Mouse (Mus musculus) lung, postnatal 0 days (tissue): ENCODE results near the gene 9030612E09Rik. TPM values are rescaled to one million over a fixed set of nuclear protein-coding genes. Genes with fewer than 3 reads are reported as not detected.
A peak's percentile ranks its signal among the peaks of the same experiment; 100 is the strongest.

Source experiments
- ATAC-seq: fragments of 200-750 bp; cut with Nextera tagmentation; 2 replicates; pipeline ENCODE4 v1.8.0; 2017; ENCODE audit warnings: moderate library complexity
- DNase-seq: peaks from one replicate; pipeline ENCODE4 v3.0.0-alpha.2; 2016; ENCODE audit warnings: low spot score
- H3K27ac ChIP-seq: fragments of 300-500 bp; sonication (generic); 2 replicates; pipeline ENCODE4 v1.5.1; 2014; ENCODE audit warnings: antibody characterized with exemption, mild to moderate bottlenecking, low read length, mixed read lengths
- H3K27me3 ChIP-seq: fragments of 300-500 bp; sonication (generic); replicated peaks from 2 replicates; pipeline ENCODE4 v1.6.1; 2014; ENCODE audit warnings: low read length, mixed read lengths; ENCODE audit not compliant: insufficient read depth
- H3K36me3 ChIP-seq: fragments of 300-500 bp; sonication (generic); 2 replicates; pipeline ENCODE4 v1.6.1; 2014; ENCODE audit warnings: low read length, mixed read lengths; ENCODE audit not compliant: insufficient read depth
- H3K4me1 ChIP-seq: fragments of 300-500 bp; sonication (generic); 2 replicates; pipeline ENCODE4 v1.6.1; 2014; ENCODE audit warnings: antibody characterized with exemption, low read depth, low read length, mixed read lengths; ENCODE audit not compliant: insufficient read depth
- H3K4me2 ChIP-seq: fragments of 300-500 bp; sonication (generic); replicated peaks from 2 replicates; pipeline ENCODE4 v1.6.1; 2014; ENCODE audit warnings: low read depth, mild to moderate bottlenecking, low read length, moderate library complexity, mixed read lengths
- H3K4me3 ChIP-seq: fragments of 300-500 bp; sonication (generic); 2 replicates; pipeline ENCODE4 v1.5.1; 2014; ENCODE audit warnings: low read depth, low read length
- H3K9ac ChIP-seq: fragments of 300-500 bp; sonication (generic); replicated peaks from 2 replicates; pipeline ENCODE4 v1.6.1; 2014; ENCODE audit warnings: low read depth, mild to moderate bottlenecking
- H3K9me3 ChIP-seq: fragments of 300-500 bp; sonication (generic); 2 replicates; pipeline ENCODE4 v1.6.1; 2016; ENCODE audit warnings: low read length, mixed read lengths
- CTCF ChIP-seq: IDR thresholded peaks from 2 replicates; pipeline ENCODE4 v1.5.1; 2016; ENCODE audit warnings: antibody characterized with exemption, mild to moderate bottlenecking
- EP300 ChIP-seq: IDR thresholded peaks from 2 replicates; pipeline ENCODE4 v1.6.1; 2016; ENCODE audit warnings: antibody characterized with exemption, mild to moderate bottlenecking, control low read depth
- WGBS: fragments of 180-500 bp; shearing (Covaris S2); extraction: QIAGEN DNeasy Blood & Tissue Kit; methylation state at CpG from one replicate; pipeline ENCODE4 v1.1.7; 2014; 5-methylcytosine and 5-hydroxymethylcytosine counted together
- polyA plus RNA-seq: library from polyadenylated mRNA; unstranded; fragments of >200 nt; fragmentation: Nextera tagmentation; extraction: Ambion mirVana; gene quantifications from 2 replicates; pipeline ENCODE4 v1.2.1, GENCODE M21; 2015

The 9030612E09Rik gene
- polyA plus RNA-seq, 1 experiment from 2014 or later = 0.16 TPM

DNA sequence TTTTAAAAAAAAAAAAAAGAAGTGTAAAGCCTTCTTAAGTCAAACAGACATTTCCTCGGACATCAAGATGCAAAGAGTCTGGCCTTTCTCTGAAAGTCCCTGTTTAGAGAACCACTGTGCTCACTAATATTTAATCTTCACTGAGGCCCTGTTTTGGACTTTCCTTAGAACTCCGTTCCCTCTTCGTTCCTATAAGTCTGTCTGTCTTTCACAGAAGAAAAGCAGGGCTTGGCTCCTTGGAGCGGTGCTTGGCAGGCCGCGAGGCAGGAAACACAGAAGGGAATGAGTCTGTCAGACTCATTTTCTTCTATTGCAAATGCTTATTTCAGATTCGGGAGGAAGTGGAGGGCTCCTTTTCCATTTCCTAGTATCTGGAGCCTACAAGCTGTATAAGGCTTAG, 5.7 kb upstream of the 9030612E09Rik start:
- DNase-seq (no peak), ATAC-seq (no peak)
- TF ChIP-seq CTCF (no peak), EP300 (no peak)
- H3K4me3 ChIP-seq = no peak overlapping the region
- H3K4me2 ChIP-seq = no peak overlapping the region
- 78% methylated on average over 7 of the region's 7 CpGs for WGBS
- peaks cover 22% of the 10 kb centered on the region for H3K27me3 ChIP-seq
- H3K4me1 ChIP-seq = no peaks in the 10 kb centered on the region
- H3K36me3 ChIP-seq = no peaks in the 10 kb centered on the region
- no peak overlapping the region for H3K27ac ChIP-seq
- H3K9me3 ChIP-seq = no peaks in the 10 kb centered on the region
- no peak overlapping the region for H3K9ac ChIP-seq

- peaks cover 45% of the 10 kb centered on the region for H3K27me3 ChIP-seq
- H3K36me3 ChIP-seq = no peaks in the 10 kb centered on the region
- H3K27ac ChIP-seq = no peak overlapping the region
- no peak overlapping the region for H3K9ac ChIP-seq
- TF ChIP-seq EP300 (no peak), CTCF (no peak)
- ATAC-seq = no peak
- DNase-seq = no peak
- no peaks in the 10 kb centered on the region for H3K9me3 ChIP-seq
- H3K4me1 ChIP-seq = no peaks in the 10 kb centered on the region
- H3K4me2 ChIP-seq = no peak overlapping the region
- no peak overlapping the region for H3K4me3 ChIP-seq
- WGBS = 10% methylated on average over 8 of the region's 8 CpGs
These were observed 3.4 kb upstream of the 9030612E09Rik start for GRCm38 (mm10) chr10:43171106-43171505.

DNA sequence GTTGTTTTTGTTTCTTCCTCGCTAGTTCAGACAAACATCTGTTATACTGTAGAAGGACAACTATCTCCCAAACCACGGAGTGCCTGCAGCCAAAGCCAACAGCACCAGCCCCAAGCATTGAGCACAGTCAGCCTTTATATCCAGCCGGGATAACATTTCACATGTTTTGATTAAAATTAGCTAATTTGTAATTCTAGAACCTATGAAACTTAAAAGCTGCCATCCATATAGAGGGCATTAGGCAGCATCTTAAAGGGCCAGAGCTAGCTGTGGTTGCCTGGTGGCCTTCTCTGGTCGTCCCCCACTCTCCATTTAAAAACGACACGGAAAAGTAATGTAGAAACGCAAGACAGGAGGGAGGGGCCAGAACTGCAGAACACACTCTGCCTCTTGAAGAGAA, 2.4 kb upstream of the 9030612E09Rik start:
- Histone ChIP-seq H3K4me1 (no peaks in the 10 kb centered on the region), H3K9me3 (no peaks in the 10 kb centered on the region), H3K9ac (no peak overlapping the region), H3K4me2 (no peak overlapping the region), H3K27me3 (peaks cover 46% of the 10 kb centered on the region), H3K36me3 (no peaks in the 10 kb centered on the region), H3K4me3 (no peak overlapping the region), H3K27ac (no peak overlapping the region)
- TF ChIP-seq CTCF (no peak), EP300 (no peak)
- no peak for ATAC-seq
- DNase-seq = no peak
- 12% methylated on average over 7 of the region's 7 CpGs for WGBS

GRCm38 (mm10) chr10:43172554-43172953, 1.9 kb upstream of the 9030612E09Rik start:
- Histone ChIP-seq H3K27ac (no peak overlapping the region), H3K4me1 (no peaks in the 10 kb centered on the region), H3K36me3 (no peaks in the 10 kb centered on the region), H3K9ac (no peak overlapping the region), H3K4me3 (peak overlapping the region; percentile 62; the same call in 1 of the 2 replicates), H3K4me2 (peak overlapping the region; percentile 96), H3K9me3 (no peaks in the 10 kb centered on the region), H3K27me3 (peaks cover 46% of the 10 kb centered on the region)
- WGBS = 12% methylated on average over 8 of the region's 8 CpGs
- TF ChIP-seq CTCF = no peak
- DNase-seq (no peak), ATAC-seq (no peak)

DNA sequence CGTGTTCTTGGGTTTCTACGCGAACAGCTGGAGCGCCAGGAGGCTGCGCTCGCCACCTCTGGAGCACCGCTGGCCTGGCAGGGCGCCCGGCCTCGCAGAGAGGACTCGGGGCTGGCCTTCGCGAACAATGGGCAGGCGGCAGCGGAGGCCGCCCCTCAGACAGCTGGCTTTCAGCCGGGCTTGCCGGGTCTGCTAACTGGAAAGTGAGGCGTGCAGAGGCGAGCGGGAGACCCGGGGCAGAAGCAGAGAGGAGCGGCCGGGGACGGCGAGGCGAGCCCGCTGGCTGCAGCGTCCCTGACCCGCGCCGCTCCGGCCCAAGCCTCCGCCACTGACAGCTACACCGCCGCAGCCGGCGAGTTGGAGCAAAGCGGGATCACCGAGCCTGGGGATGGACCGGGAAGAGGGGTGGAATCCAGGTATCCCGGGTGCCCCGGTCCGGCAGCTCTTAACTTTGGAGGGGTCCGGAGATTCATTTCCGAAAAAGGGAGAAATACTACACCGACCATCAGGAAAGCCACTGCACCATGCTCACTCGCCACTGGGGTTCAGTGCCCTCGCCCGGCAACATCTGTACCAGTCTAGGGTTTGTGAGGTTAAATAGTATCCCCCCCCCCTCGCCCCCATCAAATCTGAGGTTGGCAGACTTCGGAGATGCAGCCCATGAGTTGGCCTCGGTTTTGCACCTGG, 1.2 kb upstream of the 9030612E09Rik start:
- TF ChIP-seq CTCF = 0 out of 2 replicates have a peak, but pooled peaks have one; percentile 16
- no peak for TF ChIP-seq EP300
- WGBS = 2% methylated on average over 50 of the region's 53 CpGs
- H3K9ac ChIP-seq = no peak overlapping the region
- H3K4me1 ChIP-seq = no peaks in the 10 kb centered on the region
- peak; percentile 57 for DNase-seq
- no peak overlapping the region for H3K27ac ChIP-seq
- peak overlapping the region; percentile 62 for H3K4me3 ChIP-seq
- H3K36me3 ChIP-seq = no peaks in the 10 kb centered on the region
- peak overlapping the region; percentile 96 for H3K4me2 ChIP-seq
- no peaks in the 10 kb centered on the region for H3K9me3 ChIP-seq
- H3K27me3 ChIP-seq = peaks cover 50% of the 10 kb centered on the region
- ATAC-seq = peak; percentile 56

DNA sequence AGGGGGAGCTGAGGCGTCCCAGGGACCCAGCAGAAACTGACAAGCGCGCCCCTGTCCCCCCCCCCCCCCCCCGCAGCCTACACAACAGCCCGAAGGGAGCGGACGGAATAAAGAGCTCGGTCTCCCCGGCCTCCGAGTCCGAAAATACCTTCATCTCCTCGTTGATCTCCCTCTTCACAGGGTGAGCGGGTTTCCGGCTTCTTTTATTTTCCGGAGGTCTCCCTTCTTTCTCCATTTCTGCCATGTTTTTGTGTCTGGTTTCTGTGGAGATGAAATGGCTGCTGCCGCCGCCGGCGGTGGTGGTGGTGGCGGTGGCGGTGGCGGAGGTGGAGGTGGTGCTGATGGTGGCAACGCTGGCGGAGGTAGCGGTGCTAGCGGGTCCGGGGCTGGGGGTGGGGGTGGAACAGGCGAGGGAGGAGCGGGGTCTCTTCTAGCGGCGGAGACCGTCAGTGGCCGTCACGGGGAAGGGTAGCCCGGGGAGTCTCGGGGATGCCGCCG, 627 bp upstream of the 9030612E09Rik start:
- ATAC-seq = peak; percentile 23; the same call in 1 of the 2 replicates
- Histone ChIP-seq H3K36me3 (no peaks in the 10 kb centered on the region), H3K27ac (no peak overlapping the region), H3K9me3 (no peaks in the 10 kb centered on the region), H3K9ac (no peak overlapping the region), H3K27me3 (peaks cover 50% of the 10 kb centered on the region), H3K4me2 (peak overlapping the region; percentile 96), H3K4me1 (no peaks in the 10 kb centered on the region), H3K4me3 (peak overlapping the region; percentile 62)
- no peak for TF ChIP-seq CTCF
- TF ChIP-seq EP300 = no peak
- 3% methylated on average over 28 of the region's 38 CpGs for WGBS
- no peak for DNase-seq
